Mouse (Mus musculus) intestine, embryonic 16.5 days (tissue): Measurements from ENCODE around the gene Rasgef1a. TPM values are rescaled to one million over a fixed set of nuclear protein-coding genes. Genes with fewer than 3 reads are reported as not detected.

ENCODE experiments used
- ATAC-seq: fragments of 200-750 bp; cut with Nextera tagmentation; 2 replicates; pipeline ENCODE4 v1.8.0; 2017; ENCODE audit warnings: moderate TSS enrichment, moderate library complexity
- H3K27ac ChIP-seq: fragments of 300-500 bp; sonication (generic); 2 replicates; pipeline ENCODE4 v1.5.1; 2014; ENCODE audit warnings: mild to moderate bottlenecking, low read length
- H3K27me3 ChIP-seq: fragments of 300-500 bp; sonication (generic); replicated peaks from 2 replicates; pipeline ENCODE4 v1.6.1; 2014; ENCODE audit warnings: low read length, control low read depth, mixed read lengths; ENCODE audit not compliant: control insufficient read depth, insufficient read depth
- H3K36me3 ChIP-seq: fragments of 300-500 bp; sonication (generic); 2 replicates; pipeline ENCODE4 v1.6.1; 2014; ENCODE audit warnings: low read length, control low read depth; ENCODE audit not compliant: control insufficient read depth, insufficient read depth
- H3K4me1 ChIP-seq: fragments of 300-500 bp; sonication (generic); 2 replicates; pipeline ENCODE4 v1.6.1; 2014; ENCODE audit warnings: low read length, control low read depth, mixed read lengths; ENCODE audit not compliant: control insufficient read depth, insufficient read depth
- H3K4me2 ChIP-seq: fragments of 300-500 bp; sonication (generic); 2 replicates; pipeline ENCODE4 v1.6.1; 2014; ENCODE audit warnings: low read depth, low read length, control low read depth
- H3K4me3 ChIP-seq: fragments of 300-500 bp; sonication (generic); 2 replicates; pipeline ENCODE4 v1.5.1; 2014; ENCODE audit warnings: mild to moderate bottlenecking, low read length
- H3K9ac ChIP-seq: fragments of 300-500 bp; sonication (generic); 2 replicates; pipeline ENCODE4 v1.6.1; 2014; ENCODE audit warnings: low read depth, low read length
- H3K9me3 ChIP-seq: fragments of 300-500 bp; sonication (generic); 2 replicates; pipeline ENCODE4 v1.6.1; 2016; ENCODE audit warnings: low read length, control low read depth; ENCODE audit not compliant: control insufficient read depth
- WGBS: fragments of 180-500 bp; shearing (Covaris S2); extraction: QIAGEN DNeasy Blood & Tissue Kit; methylation state at CpG from one replicate; pipeline ENCODE4 v1.1.7; 2014; 5-methylcytosine and 5-hydroxymethylcytosine counted together
- polyA plus RNA-seq: library from polyadenylated mRNA; unstranded; fragments of >200 nt; fragmentation: Nextera tagmentation; extraction: Ambion mirVana; gene quantifications from 2 replicates; pipeline ENCODE4 v1.2.1, GENCODE M21; 2015

The Rasgef1a gene
- 0.21 and 0.37 TPM in 2 replicates for polyA plus RNA-seq

DNA sequence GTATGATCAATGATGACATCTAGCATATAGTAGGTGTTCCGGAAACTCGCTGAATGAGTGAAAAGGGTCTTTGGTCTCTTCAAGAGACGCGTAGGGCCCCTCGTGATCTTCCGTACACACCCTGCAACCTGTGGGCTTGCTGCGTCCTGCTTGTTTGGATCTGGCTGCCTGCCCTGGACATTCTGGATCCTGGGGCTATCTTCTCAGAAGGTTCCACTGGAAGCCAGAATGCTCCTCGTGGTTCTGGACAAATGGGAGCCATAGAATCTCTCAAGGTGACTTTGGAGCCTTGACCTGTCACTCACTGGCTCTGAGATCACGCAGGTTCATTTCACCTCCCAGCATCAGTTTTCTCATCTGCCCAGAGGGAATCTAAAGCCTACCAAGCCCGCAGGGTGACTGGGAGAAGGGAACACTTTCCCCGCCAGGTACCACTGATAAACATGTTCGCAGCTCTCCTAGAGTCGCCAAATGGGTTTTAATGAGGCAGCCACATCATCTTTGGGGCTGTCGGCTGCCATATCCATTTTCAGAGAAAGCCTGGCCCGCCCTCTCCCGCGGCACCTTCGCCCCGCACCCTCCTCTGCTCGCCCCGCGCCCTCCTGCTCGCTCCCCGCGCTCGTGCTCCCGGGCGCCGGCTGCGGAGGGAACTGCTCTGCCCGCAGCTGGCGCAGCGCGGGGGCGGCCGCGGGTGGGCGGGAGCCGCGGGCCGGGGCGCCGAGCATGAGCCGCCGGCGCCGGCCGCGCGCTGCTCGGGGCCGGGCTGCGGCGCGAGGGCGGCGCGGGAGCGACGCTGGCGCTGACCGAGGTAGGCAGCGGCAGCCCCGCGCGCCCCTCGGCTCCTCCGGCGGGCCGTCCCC, at the start of gene Rasgef1a:
Rasgef1a (plus strand) TSS at position 683 of the 860 bp plus-strand sequence.
- ATAC-seq: peak; percentile 44; the same call in 1 of the 2 replicates
- Histone ChIP-seq H3K27ac (no peak within 1 kb of the TSS), H3K9ac (no peak within 1 kb of the TSS), H3K36me3 (no peaks in the 10 kb centered on the region), H3K27me3 (peaks cover 33% of the 10 kb centered on the region), H3K4me3 (peak within 1 kb of the TSS; percentile 46), H3K4me2 (peak within 1 kb of the TSS; percentile 73), H3K9me3 (no peaks in the 10 kb centered on the region), H3K4me1 (peaks cover 4% of the 10 kb centered on the region; the same call in 1 of the 2 replicates)
- 10% methylated on average over 60 of the region's 70 CpGs for WGBS

DNA sequence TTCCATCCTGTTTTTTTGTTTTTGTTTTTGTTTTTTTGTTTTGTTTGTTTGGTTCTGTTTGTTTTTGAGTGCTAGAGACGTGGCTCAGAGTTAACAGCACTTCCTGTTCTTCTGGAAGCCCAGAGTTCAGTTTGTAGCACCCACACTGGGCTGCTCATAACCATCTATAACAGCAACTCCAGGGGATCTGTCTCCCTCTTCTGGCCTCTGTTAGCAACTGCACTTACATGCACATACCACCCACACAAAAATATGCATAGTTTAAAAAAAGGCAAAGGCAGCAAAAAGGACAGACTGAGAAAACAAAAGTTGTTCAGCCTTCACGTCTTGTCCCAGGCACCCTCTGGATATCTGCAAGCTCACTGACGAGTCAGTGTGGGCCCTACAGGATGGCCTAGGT, 48.0 kb upstream of the Rasgef1a start:
- Histone ChIP-seq H3K27me3 (no peaks in the 10 kb centered on the region), H3K9ac (no peak overlapping the region), H3K9me3 (no peaks in the 10 kb centered on the region), H3K27ac (no peak overlapping the region), H3K4me3 (no peak overlapping the region), H3K4me1 (no peaks in the 10 kb centered on the region), H3K36me3 (no peaks in the 10 kb centered on the region), H3K4me2 (no peak overlapping the region)
- no peak for ATAC-seq
- 84% methylated on average over 3 of the region's 3 CpGs for WGBS

DNA sequence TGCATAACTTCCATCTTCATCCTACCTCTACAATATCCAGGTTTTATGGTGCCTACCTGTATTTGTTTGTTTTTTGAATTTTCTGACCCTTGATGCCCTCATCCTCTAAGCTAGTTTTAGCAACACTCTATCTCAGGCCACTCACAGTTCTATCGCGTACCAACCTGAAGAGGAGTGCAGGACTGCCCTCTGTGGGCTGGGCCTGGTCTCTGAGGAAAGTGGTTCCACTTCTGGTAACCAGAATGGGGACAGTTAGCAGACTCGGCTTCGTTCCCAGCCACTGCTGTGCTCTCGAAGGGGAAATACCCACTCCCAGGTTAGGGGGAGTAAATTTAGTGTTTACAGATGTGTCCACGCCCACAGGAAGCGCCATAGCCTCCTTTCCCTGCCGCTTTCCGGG, 44.5 kb upstream of the Rasgef1a start:
- Histone ChIP-seq H3K4me1 (no peaks in the 10 kb centered on the region), H3K9me3 (no peaks in the 10 kb centered on the region), H3K27me3 (no peaks in the 10 kb centered on the region), H3K4me2 (no peak overlapping the region), H3K27ac (no peak overlapping the region), H3K9ac (no peak overlapping the region), H3K36me3 (no peaks in the 10 kb centered on the region), H3K4me3 (no peak overlapping the region)
- WGBS: 30% methylated on average over 9 of the region's 9 CpGs
- no peak for ATAC-seq

DNA sequence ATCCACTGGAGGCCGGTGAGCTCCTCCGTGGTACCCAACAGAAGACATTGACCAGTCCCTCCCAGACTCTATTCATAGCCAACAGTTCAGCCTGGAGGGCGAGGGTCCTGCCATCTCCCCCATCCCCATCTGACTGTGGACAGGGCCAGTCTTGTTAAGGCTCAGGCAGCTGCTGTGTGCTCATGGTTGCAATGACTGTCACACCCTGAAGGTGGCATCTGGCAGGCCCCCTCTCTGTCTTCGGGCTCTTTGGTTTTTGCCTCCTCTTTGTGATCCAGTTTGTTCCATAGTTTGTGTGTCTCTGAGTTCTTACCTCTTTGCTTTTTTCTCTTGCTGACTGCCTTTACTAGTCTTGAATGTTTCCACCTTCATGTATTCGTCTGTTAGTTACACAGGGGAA, 24.1 kb upstream of the Rasgef1a start:
- H3K9ac ChIP-seq: no peak overlapping the region
- H3K9me3 ChIP-seq: no peaks in the 10 kb centered on the region
- no peak overlapping the region for H3K4me3 ChIP-seq
- no peaks in the 10 kb centered on the region for H3K4me1 ChIP-seq
- no peaks in the 10 kb centered on the region for H3K36me3 ChIP-seq
- WGBS: 53% methylated on average over 5 of the region's 5 CpGs
- H3K27ac ChIP-seq: no peak overlapping the region
- ATAC-seq: no peak
- H3K27me3 ChIP-seq: no peaks in the 10 kb centered on the region
- H3K4me2 ChIP-seq: no peak overlapping the region

DNA sequence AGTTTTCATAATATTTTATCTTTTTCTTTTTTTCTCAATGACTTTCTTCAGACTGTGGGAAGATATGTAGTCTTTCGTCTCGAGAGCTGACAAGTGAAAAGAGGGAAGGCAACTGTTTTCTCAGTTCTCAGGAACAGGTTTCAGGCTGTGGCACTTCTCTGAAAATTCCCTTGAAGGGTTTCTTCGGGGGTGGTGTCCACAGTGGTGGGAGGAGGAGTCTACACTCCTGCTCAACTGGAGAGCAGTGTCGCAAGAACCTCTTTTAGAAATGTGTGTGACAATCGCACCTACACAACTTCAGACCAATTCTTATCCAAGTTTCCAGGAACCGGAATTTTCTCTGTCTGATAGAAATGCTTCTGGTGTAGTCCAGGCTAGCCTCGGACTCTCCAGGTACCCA, 22.0 kb upstream of the Rasgef1a start:
- 90% methylated on average over 7 of the region's 7 CpGs for WGBS

DNA sequence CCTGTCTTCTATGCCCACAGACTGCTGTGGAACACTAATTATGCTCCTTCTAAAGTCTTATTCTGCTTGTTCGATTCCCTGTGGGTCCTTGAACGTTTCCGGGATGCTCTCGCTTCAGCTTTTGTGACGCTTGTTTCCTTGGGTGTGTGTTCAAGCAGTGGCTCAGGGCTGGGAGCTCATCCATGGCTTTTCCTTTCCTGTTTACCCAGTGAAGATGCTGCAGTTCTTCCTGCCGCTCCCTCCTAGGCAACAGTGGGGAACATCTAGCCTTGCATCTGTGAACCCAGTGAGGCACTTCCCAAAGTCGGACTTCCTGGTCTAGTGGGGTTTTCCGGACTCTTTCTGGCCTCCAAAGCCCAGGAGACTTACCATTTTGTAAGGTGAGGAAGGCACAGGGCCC, 20.6 kb upstream of the Rasgef1a start:
- Histone ChIP-seq H3K27me3 (no peaks in the 10 kb centered on the region), H3K36me3 (no peaks in the 10 kb centered on the region), H3K4me1 (no peaks in the 10 kb centered on the region), H3K9me3 (no peaks in the 10 kb centered on the region), H3K4me3 (no peak overlapping the region), H3K27ac (no peak overlapping the region), H3K9ac (no peak overlapping the region), H3K4me2 (no peak overlapping the region)
- WGBS: 73% methylated on average over 8 of the region's 8 CpGs
- ATAC-seq: no peak

More for the DNA sequence above, 22.0 kb upstream of the Rasgef1a start:
- Histone ChIP-seq H3K9ac (no peak overlapping the region), H3K27ac (no peak overlapping the region), H3K4me3 (no peak overlapping the region), H3K36me3 (no peaks in the 10 kb centered on the region), H3K27me3 (no peaks in the 10 kb centered on the region), H3K4me2 (no peak overlapping the region), H3K9me3 (no peaks in the 10 kb centered on the region), H3K4me1 (no peaks in the 10 kb centered on the region)
- ATAC-seq: no peak

DNA sequence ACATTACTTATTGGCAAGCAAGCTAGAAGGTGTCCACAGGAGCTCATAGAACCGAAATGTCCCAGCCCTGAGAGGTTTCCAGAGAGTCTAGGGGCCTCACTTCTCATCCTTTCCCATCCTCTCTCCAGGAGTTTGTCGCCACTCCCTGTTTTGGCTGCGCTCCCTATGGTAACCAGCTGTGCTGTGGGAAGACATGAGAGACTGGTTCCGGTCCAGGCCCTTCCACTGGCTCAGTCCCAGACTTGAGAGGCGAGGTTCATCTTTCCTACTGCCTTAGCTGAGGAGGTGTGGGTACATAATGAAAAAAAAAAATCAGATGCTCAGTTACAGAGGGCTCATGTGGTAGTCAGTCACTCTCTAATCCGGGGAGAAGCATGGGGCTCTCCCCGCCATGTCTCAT, 19.9 kb upstream of the Rasgef1a start:
- no peaks in the 10 kb centered on the region for H3K36me3 ChIP-seq
- no peaks in the 10 kb centered on the region for H3K9me3 ChIP-seq
- no peak for ATAC-seq
- no peaks in the 10 kb centered on the region for H3K4me1 ChIP-seq
- H3K4me3 ChIP-seq: no peak overlapping the region
- H3K9ac ChIP-seq: no peak overlapping the region
- H3K27ac ChIP-seq: no peak overlapping the region
- H3K4me2 ChIP-seq: no peak overlapping the region
- no peaks in the 10 kb centered on the region for H3K27me3 ChIP-seq
- 74% methylated on average over 7 of the region's 7 CpGs for WGBS

DNA sequence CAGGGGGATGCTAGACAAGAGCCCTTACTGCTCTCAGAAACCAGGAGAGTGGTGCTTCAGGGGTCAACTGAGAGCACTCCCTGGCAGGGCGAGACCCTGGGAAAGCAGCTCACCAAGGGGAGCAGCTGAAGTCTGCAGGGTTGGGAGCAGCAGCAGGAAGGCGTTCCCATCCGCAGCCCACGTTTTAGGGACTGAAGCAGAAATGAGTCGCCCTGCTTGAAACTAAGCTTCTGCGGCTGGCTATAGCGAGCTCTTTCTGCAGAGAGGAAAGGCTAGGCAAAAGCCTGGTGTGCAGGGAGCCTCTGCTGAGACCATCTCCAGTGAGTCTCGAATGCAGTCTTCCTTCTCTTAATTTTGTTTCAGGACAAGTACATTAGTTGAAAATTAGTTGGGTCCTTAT, 19.3 kb upstream of the Rasgef1a start:
- 68% methylated on average over 8 of the region's 8 CpGs for WGBS
- no peak for ATAC-seq
- H3K27ac ChIP-seq: no peak overlapping the region
- no peaks in the 10 kb centered on the region for H3K4me1 ChIP-seq
- H3K4me2 ChIP-seq: no peak overlapping the region
- no peaks in the 10 kb centered on the region for H3K36me3 ChIP-seq
- H3K9me3 ChIP-seq: no peaks in the 10 kb centered on the region
- no peak overlapping the region for H3K9ac ChIP-seq
- no peak overlapping the region for H3K4me3 ChIP-seq
- no peaks in the 10 kb centered on the region for H3K27me3 ChIP-seq

DNA sequence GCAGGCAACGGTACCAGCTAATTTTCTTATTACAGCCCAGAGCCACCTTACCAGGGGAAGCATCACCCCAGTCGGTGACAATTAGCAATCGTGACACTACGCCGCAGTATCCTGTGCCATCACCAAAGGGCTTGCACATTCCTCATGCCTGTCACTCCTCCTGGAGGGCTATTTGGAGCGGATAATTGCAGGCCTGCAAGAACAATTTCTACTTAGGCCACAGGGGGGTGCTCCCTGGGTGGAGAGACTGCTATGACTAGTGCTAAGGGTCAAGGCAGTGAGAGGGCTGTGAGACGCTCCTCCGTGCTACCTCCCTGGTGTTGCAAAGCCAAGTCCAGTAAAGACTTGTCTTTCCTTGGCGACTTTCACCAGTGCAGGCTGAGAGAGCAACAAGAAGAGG, 16.1 kb upstream of the Rasgef1a start:
- Histone ChIP-seq H3K36me3 (no peaks in the 10 kb centered on the region), H3K4me1 (no peaks in the 10 kb centered on the region), H3K4me2 (no peak overlapping the region), H3K9ac (no peak overlapping the region), H3K27ac (no peak overlapping the region), H3K27me3 (no peaks in the 10 kb centered on the region), H3K9me3 (no peaks in the 10 kb centered on the region), H3K4me3 (no peak overlapping the region)
- 50% methylated on average over 9 of the region's 9 CpGs for WGBS
- ATAC-seq: no peak
